Mouse (Mus musculus): Measurements from ENCODE around the gene Tmem240.
"Not testable (repeated sequence)": the region's sequence is repeated elsewhere in the genome, so short reads cannot be mapped to it uniquely, and the experiment has no call there.

The Tmem240 gene

DNA sequence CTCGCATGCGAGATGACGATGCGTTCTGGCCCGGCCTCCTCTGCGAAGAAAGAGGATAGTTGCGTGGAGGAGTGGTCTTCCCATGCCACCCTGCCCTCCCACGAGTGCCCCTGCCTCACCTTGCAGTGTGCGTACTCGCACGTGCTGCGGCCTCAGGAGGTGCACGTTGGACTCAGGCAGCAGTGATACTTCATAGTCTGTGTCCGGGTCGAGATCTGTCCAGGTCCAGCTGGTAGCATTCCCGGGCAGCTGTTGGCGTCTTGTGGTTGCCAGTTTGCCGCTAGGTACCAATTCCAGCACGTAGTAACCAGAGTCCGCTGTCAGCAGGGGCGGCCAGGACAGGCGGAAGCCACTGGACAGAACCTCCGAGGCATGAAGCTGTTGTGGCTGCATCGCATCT is 36.0 kb downstream of the Tmem240 start:
- in situ Hi-C loops (cut with MboI, MseI) = no loop called here

DNA sequence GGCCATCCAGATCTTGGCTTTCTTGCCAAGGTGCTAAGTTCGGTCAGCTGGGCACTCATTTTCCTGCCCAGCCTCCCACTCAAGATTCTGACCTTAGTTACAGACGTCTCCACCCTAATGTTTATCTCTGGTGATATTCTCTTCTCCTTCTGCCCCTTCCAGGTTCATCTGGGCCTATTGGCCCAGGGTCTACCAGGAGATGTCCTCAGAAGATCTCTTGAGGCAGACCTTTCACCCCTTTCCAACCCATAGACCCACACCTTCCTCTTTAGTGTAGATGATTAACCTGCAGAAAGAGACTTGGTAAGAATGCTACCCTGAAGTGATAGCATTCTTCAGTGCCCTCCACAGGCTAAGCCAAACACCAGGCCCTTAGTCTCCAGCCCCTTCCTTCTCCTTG is 37.1 kb downstream of the Tmem240 start:
- in situ Hi-C loops (cut with MboI, MseI) = no loop called here

DNA sequence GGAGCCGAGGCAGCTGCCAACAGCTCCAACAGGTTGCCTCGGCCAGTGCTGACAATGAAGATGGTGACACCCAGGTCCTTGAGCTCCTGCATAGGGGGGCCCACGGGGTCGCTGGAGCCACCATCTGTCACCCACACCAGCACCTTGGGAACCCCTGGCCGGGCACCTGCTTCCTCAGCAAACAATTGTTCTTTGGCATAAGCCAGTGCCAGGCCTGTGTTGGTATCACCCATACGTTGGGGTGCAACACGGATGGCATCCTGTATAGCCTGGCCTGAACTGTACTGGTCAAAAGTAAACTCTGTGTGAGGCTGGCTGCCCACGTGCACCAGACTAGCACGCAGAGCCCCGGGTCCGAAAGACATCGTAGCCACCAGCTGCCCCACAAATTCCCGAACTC is 38.2 kb downstream of the Tmem240 start:
- in situ Hi-C loops (cut with MboI, MseI) = no loop called here

DNA sequence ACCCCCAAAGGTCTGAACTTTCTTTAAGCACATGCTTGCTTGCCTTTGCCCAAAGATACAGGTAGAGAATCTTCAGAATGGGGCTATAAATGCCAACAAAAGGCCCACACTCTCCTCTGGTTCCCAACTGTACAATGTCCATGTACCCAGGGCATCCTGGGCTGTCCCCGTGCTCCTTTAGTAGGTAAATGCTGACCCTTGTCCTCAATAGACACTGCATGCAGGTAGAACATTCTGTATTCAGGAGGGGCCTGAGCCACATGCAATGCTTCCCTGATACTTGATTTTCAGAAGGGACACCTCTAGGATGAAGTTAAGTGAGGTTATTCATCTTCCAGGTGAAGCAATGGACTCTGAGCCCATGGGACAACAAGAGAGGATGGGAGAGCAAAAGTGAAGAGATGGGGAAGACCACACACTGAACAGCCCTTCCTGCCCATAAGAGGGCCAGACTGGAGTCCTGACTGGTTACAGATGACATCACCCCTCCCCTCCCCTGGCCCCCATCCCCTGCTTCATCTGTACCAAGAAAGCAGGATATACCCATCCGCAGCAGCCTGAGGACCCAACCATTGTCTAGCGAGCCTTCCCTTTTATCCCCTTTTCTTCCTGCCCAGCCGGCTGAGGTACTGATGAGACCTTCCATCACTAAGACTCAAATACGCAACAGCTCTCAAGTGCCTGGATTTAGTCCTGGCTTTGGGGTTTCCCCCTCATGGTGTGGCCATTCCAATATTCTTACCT is 38.9 kb downstream of the Tmem240 start:
- in situ Hi-C loops (cut with MboI, MseI) = no loop called here

DNA sequence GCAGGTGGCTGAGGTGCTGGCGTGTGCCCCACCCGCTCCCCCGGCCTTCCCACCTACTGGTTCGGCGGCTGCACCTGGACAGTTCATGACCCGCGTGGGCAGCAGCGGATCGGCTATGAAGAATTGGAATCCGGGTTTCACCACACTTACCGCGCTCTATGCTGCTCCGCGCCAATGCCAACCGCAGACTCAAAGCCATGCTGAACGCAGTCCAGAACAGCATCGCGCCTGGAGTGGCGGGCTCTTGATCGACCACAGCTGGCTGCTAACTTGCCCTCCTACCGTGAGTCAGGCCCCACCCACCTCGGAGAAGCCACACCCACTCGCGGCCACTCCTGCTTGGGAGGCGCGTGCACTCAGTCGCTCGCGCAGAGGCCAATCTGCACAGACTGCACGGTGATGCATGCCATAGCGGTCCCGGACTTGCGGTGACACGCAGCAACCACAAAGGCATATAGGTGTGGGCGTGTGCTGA is 39.7 kb downstream of the Tmem240 start, which contains the start of gene Vwa1:
Gene Vwa1, minus strand, starts transcription at position 419 of the 475 bp plus-strand sequence.
- in situ Hi-C loops (cut with MboI, MseI) = no loop called here

DNA sequence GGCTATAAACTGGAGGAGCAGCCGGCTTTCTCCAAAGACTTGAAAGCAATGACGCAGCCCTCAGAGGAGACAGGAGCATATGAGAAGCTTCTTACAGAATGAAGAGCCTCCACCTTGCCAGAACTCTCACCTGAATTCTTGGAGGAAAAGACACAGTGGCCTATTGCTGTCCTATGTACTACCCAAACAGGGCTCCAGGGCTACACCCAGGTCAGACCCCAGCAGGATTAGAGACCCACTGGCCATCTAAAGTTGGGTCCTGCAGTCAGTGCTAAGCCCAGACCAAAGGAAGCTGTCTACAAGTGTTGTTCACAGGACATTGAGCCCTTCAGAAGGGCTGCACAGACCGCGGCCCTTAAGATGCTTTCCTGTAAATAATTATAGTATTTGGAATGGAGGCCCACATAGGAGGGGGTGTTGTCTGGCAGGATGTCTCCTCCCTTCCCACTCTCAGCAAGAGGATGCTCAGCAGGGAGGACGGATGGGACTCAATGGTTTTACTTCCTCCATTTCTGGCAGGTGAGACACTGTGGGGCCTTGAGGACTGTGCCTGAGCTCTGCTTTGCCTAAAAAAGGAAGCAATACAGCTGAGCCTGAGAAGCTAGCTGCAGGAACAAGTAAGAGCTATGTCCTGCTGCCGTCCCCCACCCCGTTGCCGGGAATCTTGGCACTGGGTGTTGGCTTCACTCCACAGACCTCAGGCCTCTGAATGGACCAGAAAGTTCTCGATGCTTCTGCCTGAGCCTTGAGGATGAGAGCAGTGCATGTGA is 40.6 kb downstream of the Tmem240 start:
- in situ Hi-C loops (cut with MboI, MseI) = no loop called here

DNA sequence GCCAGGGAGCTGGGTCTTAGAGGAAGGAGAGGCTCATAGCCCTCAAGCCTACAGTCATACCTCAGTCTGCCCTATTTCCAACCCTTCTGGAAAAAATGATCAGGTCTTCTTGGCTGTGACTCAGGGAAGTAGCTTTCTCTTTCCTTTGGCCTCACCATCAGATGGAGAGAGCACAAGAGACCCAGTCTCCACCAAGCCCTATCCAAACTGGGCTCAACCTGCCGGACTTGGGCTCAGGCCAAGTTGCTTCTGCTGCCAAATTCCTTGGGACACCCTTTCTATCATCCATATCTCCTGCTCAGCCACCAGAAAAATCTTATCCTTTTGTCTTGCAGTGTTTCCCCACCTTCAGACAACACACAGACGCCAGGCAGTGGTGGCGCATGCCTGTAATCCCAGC is 41.3 kb downstream of the Tmem240 start:
- in situ Hi-C loops (cut with MboI, MseI) = no loop called here

DNA sequence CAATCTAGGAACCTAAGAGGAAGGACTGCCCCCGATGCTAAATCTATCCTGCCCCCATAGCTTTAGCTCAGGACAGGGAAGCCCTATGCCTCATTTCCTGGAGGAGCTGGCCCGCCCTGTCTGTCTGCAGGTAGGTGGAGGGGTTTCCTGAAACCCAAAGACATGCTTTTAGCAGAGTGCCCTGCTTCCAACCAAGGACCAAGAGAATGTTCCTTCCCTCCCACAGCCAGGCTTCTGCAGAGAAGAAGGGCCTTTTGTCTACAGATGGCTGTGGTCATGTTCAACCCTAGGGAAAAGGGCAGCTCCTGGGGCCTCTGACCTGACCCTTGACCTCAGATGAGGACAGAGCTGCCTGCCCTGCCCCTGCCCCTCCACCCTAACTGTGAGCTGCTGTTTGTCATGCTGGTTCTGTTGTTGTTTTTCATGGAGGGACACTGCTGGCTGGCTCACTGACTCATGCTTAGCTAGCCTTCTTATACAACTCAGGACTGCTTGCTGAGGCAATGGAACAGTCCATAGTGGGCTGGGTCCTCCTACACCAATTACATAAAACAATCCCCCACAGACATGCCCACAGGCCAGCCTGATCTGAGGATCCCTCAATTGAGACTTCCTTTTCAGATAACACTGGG is 42.2 kb downstream of the Tmem240 start:
- in situ Hi-C loops (cut with MboI, MseI) = no loop called here

DNA sequence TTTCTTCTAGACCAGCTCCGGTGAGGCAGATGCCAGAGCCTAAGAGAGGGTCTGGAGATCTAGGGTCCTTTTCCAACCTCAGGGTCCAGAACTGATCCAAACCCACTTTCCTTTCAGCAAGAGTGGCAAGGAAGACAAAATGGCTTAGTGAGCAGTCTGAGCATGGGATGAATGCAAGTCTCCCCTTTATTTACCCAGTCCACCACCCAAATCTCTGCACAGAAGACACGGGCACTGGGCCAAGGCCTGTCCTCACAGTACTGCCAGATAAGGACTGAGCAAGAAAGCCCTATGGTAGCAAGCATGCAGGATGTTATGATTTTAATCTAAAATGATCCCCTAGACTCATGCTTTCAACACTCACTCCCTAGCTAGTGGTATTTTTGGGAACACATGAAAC is 43.2 kb downstream of the Tmem240 start:
- in situ Hi-C loops (cut with MboI, MseI) = no loop called here

DNA sequence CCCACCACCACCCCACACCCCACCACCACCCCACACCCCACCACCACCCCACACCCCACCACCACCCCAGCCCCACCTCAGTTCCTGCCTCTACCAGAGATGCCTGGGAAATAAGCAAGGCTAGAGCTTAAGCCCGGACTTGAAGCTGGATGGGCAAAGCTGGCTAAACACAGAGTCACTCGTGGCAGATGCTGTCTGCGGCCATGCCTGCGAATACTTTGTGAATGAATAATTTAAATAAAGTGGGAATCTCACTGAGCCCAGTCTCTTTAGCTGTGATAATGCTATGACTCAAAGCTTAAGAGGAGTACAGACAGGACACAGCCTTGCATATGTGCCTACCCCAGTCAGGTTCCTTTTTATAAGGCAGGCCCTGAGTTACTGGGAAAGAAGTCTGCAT is 44.9 kb downstream of the Tmem240 start:
- in situ Hi-C loops (cut with MboI, MseI) = no loop called here

DNA sequence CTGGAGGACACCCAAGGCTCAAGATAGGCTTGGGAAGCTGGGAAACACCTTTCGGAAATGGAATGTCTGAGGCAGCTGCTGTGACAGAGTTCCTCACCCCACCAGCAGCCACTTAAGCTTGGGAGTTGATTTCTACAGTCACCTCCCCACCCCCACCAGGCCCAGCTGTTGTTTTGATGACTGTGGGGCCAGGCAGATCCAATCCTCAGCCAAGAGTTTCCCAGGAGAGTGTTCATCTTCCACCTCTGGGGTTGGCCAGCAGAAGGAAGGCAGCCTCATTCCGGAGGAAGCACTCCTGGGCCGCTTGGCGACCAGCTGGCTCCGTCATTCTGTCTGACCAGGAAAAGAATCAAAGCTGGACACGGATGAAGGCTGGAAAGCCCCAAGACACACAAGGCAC is 46.3 kb downstream of the Tmem240 start:
- in situ Hi-C loops (cut with MboI, MseI) = no loop called here

DNA sequence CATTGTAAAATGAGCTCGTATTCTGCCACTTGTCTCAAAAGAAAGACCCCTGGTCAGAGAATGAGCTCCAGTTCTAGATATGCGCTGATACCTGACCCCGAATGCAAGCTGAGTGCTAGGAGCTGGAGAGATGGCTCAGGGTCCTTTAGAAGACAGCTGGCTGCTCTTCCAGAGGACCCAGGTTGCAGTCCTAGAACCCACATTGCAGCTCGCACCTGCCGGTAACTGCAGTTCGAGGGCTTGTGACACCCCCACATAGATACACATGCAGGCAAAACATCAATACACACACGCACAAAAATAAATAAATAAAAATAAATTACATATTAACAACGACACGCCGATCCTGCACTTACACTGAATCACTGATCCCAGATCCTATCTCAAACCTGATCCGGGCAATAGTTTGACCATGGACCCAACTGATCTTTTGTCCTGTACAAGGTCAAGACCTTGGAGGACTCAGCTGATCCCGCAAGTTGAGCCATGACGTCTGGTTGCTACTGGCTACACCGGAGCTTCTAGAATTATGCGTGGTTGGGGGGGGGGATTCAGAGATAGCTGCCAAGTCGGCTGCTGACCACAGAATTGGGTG is 49.0 kb downstream of the Tmem240 start:
- in situ Hi-C loops (cut with MboI, MseI) = no loop called here

DNA sequence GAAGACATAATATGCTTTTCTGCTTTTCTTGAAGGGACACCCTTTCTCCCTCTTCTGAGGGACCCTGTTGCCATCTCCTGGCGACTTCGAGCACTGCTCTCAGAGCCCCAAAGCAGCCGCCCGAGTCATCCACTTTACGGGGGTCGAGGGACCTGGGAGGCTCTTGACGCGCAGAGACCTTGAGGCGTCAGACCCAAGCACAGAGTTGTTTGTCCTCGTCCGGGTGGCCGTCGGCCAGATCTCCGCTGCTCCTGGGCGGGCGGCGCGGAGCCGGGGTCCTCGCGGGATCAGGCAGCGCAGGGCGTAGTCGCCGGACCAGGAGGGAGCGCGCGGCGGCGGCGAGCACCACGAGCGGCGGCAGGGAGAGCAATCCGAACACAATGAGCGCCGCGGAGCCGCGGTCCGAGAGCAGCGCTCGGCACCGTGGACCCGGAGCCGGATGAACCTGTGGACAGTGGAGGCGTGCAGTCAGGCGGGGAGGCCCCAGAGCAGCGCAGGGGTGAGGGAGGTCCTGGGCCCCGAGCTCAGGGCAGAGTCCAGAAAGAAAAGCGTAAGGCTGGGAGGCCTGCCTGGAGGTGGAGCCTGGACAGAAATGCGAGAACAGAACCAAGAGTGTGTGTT is 49.6 kb downstream of the Tmem240 start:
- in situ Hi-C loops (cut with MboI, MseI) = no loop called here

DNA sequence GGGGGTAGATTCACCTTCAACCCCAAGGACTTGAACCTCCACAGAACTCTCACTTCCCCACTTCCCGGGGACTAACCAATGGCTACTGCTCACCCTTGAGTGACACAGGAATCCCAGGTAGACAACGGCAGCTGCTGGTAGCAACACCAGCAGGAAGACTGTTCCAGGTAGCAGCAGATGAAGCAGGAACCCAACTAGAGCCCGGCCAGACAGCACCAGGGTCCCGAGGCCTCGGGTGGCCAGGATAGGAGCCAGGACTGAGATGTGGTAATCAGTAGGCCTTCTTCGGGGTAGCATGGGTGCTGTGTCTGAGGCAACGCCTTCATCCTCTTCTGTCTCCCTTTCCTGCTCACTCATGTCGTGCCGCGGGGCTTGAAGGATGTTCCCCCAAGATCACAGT is 50.6 kb downstream of the Tmem240 start:
- in situ Hi-C loops (cut with MboI, MseI) = no loop called here

DNA sequence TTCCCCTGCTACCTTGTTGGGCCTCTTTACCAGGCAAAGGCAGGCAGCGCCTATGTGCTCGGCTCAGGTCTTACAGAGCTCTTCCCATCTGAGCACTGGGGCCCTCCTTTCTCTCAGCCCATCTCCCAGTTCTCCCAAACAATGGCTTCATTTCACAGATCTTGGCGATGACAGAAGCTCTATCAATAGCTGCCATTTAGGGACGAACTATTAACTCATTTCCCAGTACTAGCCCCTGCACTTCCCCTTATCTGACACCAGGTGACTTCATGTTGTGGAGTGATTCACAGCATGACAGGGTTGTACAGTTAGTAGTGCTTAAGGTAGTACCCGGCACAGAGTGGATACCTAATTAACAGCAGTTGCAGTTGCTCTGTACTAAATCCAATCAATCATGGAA is 51.2 kb downstream of the Tmem240 start, which contains the start of gene Tmem88b:
Gene Tmem88b, minus strand, starts transcription at position 56 of the 400 bp plus-strand sequence.
- in situ Hi-C loops (cut with MboI, MseI) = no loop called here

DNA sequence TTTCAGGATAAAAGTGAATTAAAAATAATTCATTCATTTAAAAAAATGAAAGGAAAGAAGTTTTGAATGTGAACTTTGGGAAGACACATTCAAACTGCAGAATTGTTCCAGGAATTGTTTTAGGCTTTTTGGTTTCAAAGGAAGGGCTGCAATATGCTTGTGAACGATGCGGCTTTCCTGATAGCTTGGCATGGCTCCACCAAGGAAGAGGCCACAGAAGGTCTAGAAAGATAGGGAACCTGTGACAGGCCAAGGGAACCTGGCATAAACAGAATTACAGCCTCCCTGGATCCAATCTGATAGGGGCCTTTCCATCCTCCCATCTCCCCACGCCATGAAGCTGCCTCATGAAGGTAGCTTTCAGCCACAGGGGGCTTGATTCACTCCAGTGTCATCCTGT is 53.7 kb downstream of the Tmem240 start:
- in situ Hi-C loops (cut with MboI, MseI) = no loop called here

DNA sequence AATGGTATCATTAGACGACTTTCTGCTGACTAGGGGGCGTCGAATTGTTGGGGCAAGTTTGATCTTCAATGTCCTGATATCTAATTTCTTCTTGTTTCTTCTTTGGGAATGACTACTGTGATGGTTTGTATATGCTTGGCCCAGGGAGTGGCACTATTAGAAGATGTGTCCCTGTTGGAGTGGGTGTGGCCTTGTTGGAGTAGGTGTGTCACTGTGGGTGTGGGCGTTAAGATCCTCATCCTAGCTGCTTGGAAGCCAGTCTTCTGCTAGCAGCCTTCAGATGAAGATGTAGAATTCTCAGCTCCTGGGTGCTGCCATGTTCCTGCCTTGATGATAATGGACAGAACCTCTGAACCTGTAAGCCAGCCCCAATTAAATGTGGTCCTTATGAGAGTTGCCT is 54.2 kb downstream of the Tmem240 start:
- in situ Hi-C loops (cut with MboI, MseI) = not testable (repeated sequence)

DNA sequence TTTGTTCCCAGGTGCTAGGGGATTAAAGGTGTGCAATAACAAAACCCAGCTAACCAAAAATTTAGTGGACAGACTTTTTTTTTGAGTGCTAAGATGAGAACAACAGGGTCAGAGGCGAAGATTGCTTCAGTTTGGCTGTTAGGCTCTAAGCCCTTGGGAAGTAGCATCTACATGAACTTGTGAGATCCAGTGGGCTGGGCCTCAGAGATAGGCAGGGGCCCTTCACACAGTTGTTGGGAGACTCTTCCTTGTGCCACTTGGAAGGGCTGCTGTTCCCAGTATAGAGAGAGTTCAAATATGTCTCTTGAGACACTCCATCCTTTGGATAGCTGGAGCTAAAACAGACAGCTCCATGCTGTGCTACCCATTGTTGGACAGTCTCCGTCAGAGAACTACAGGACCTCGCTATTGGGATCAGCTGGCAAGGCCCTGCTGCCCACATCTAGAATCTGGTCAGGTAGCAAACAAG is 55.5 kb downstream of the Tmem240 start, which contains the start of gene Ankrd65:
Gene Ankrd65, plus strand, starts transcription at position 419 of the 469 bp plus-strand sequence.
- in situ Hi-C loops (cut with MboI, MseI) = no loop called here

All from T-helper 17 cell (primary cell).